Mouse (Mus musculus) spleen, adult 18-20 months (tissue): ENCODE data around the gene Mmp24.

Experiments
- DNase-seq, 2 experiments: peaks; one replicate each; pipeline ENCODE4 v3.0.0; 2022; ENCODE audit warnings: mixed read lengths in 2 of 2

Gene Mmp24

GRCm38 (mm10) chr2:155862573-155863300, 87.6 kb downstream of the Mmp24 start:
- DNase-seq = no peak

GRCm38 (mm10) chr2:155863301-155863867, 88.2 kb downstream of the Mmp24 start:
- no peak for DNase-seq
